Mouse (Mus musculus): ENCODE data around the gene Slc25a41.

DNA sequence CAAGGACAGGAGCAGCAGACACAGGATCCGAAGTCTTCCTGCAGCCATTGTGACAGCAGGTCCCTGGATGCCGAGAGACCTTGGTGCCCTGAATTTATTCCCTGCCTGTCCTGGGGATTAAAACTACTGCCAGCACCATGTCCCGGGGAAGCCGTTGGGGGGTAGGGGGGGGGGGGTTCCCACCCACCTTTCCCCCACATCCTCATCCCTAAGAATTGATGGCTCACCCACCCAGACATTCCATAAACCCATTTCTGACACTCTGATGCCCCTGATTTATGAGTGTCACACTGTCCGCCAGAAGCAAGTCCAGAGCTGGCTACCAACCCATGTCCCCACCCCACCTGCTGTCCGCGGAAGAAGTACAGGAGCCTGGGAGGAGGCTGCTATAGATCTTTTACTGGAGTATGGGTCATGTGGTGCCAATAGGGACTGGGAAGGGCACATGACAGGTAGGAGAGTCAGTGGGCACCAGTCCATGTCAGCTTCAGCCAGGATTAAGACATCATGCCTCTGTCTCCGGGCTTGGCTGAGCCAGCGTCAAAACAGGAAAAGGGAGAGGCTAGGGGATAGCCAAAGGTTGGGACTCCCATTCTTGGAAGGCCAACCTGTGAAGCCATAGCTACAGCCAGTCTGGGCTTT, 41.4 kb downstream of the Slc25a41 start, which contains the start of gene Pspn:
- TF ChIP-seq CTCF (IDR thresholded peaks at IDR 0.05; ENCODE audit: borderline replicate concordance, insufficient read depth, low read length) (no peak), POLR2A (IDR thresholded peaks at IDR 0.05; ENCODE audit: low read depth, low read length) (no peak)
